Mouse (Mus musculus): ENCODE results near the gene 6030458C11Rik.

Gene 6030458C11Rik

DNA sequence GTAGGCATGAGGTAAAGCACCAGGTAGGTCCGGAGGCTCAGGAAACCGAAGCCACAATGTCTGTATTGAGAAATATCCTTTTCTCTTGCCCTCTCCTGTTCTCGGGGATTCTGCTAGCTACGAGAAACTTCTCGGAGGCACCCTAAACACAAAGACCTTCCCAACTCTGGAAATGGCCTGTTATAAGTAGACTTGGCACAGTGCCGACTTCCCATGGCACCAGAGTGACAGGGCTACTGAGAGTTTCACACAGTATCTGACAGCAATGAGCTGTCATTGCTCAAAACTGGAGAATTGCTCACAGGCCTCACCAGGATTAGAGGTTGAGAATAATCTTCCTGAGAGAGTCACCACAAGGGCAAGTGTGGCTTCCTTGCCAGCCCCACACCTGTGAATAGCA lies 63.7 kb downstream of the 6030458C11Rik start:
- no peak for DNase-seq (ENCODE audit: low spot score)

DNA sequence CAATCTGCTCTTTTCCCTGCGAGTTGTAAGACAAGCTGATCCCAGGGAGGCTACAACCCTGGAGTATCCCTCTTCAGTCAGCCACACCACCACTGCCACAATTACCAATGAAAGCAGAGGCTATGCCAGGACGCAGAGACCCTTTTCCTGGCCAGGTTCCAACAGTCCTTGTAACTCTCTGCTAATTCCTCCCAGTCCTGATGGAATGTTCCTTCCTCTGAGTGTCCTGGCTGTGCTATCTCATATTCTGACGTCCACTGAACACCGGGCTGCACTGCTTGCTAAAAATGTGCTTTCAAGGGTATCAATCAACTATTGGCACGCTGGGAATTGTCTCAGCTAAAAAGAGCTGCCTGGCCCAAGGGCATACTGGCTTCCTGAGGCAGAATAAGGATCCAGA lies 66.0 kb downstream of the 6030458C11Rik start:
- DNase-seq (ENCODE audit: low spot score), result no peak

Data from urinary bladder, postnatal 25 days (tissue).